Mouse (Mus musculus) stomach, postnatal 0 days (tissue): ENCODE results near the gene Car11. TPM values are rescaled to one million over a fixed set of nuclear protein-coding genes. Genes with fewer than 3 reads are reported as not detected.

Experiments
- ATAC-seq: fragments of 200-750 bp; cut with Nextera tagmentation; 2 replicates; pipeline ENCODE4 v1.8.0; 2017; ENCODE audit not compliant: low FRiP score, low TSS enrichment
- DNase-seq: peaks from one replicate; pipeline ENCODE4 v3.0.0-alpha.2; 2016; ENCODE audit warnings: low spot score
- H3K27ac ChIP-seq: fragments of 300-500 bp; sonication (generic); replicated peaks from 2 replicates; pipeline ENCODE4 v1.5.1; 2014; ENCODE audit warnings: mild to moderate bottlenecking, control low read depth
- H3K27me3 ChIP-seq: fragments of 300-500 bp; sonication (generic); 2 replicates; pipeline ENCODE4 v1.6.1; 2014; ENCODE audit warnings: low read length; ENCODE audit not compliant: control insufficient read depth, insufficient read depth
- H3K36me3 ChIP-seq: fragments of 300-500 bp; sonication (generic); 2 replicates; pipeline ENCODE4 v1.6.1; 2014; ENCODE audit warnings: low read length, mixed read lengths; ENCODE audit not compliant: control insufficient read depth, insufficient read depth
- H3K4me1 ChIP-seq: fragments of 300-500 bp; sonication (generic); replicated peaks from 2 replicates; pipeline ENCODE4 v1.6.1; 2014; ENCODE audit warnings: antibody characterized with exemption; ENCODE audit not compliant: control insufficient read depth, insufficient read depth
- H3K4me2 ChIP-seq: fragments of 300-500 bp; sonication (generic); replicated peaks from 2 replicates; pipeline ENCODE4 v1.6.1; 2014; ENCODE audit warnings: low read depth, mild to moderate bottlenecking, control low read depth, moderate library complexity
- H3K4me3 ChIP-seq: fragments of 300-500 bp; sonication (generic); 2 replicates; pipeline ENCODE4 v1.5.1; 2014; ENCODE audit warnings: low read depth, low read length, control low read depth
- H3K9ac ChIP-seq: fragments of 300-500 bp; sonication (generic); 2 replicates; pipeline ENCODE4 v1.6.1; 2014; ENCODE audit warnings: mild to moderate bottlenecking, low read length, control low read depth, mixed read lengths
- H3K9me3 ChIP-seq: fragments of 300-500 bp; sonication (generic); 2 replicates; pipeline ENCODE4 v1.6.1; 2016; ENCODE audit warnings: low read length; ENCODE audit not compliant: control insufficient read depth
- CTCF ChIP-seq: IDR thresholded peaks from 2 replicates; pipeline ENCODE4 v1.5.1; 2016; ENCODE audit warnings: antibody characterized with exemption, low read depth, mild to moderate bottlenecking, moderate library complexity
- EP300 ChIP-seq: optimal IDR thresholded peaks from 2 replicates; pipeline ENCODE3; 2016; ENCODE audit warnings: antibody characterized with exemption
- WGBS: fragments of 180-500 bp; shearing (Covaris S2); extraction: QIAGEN DNeasy Blood & Tissue Kit; methylation state at CpG from one replicate; pipeline ENCODE4 v1.1.7; 2014; 5-methylcytosine and 5-hydroxymethylcytosine counted together
- polyA plus RNA-seq: library from polyadenylated mRNA; unstranded; fragments of >200 nt; fragmentation: Nextera tagmentation; extraction: Ambion mirVana; gene quantifications from 2 replicates; pipeline ENCODE4 v1.2.1, GENCODE M21; 2015

Car11 gene
- polyA plus RNA-seq, 1 experiment from 2014 or later = 2.7 TPM

- no peaks in the 10 kb centered on the region for H3K27me3 ChIP-seq
- no peaks in the 10 kb centered on the region for H3K9me3 ChIP-seq
- H3K4me2 ChIP-seq = peak overlapping the region; percentile 99
- peak overlapping the region; percentile 65 for H3K4me3 ChIP-seq
- H3K9ac ChIP-seq = peak overlapping the region; percentile 91
- peaks cover 10% of the 10 kb centered on the region; the same call in 1 of the 2 replicates for H3K36me3 ChIP-seq
- peaks cover 15% of the 10 kb centered on the region; the same call in 1 of the 2 replicates for H3K4me1 ChIP-seq
- ATAC-seq (peak; percentile 14; the same call in 1 of the 2 replicates), DNase-seq (peak; percentile 84)
- TF ChIP-seq CTCF (no peak), EP300 (no peak)
- peak overlapping the region; percentile 96 for H3K27ac ChIP-seq
- 1% methylated on average over 7 of the region's 7 CpGs for WGBS
These were observed 6.2 kb downstream of the Car11 start for GRCm38 (mm10) chr7:45705873-45706281.

- Histone ChIP-seq H3K4me2 (peak overlapping the region; percentile 99), H3K9ac (peak overlapping the region; percentile 91), H3K4me3 (peak overlapping the region; percentile 65), H3K27me3 (no peaks in the 10 kb centered on the region), H3K27ac (peak overlapping the region; percentile 96), H3K36me3 (peaks cover 17% of the 10 kb centered on the region), H3K9me3 (no peaks in the 10 kb centered on the region), H3K4me1 (peaks cover 15% of the 10 kb centered on the region; the same call in 1 of the 2 replicates)
- peak; percentile 13; the same call in 1 of the 2 replicates for ATAC-seq
- under 1% methylated on average over 40 of the region's 45 CpGs for WGBS
- DNase-seq = peak; percentile 93
- no peak for TF ChIP-seq EP300
- TF ChIP-seq CTCF = peak; percentile 17; the same call in 1 of the 2 replicates
These were observed 7.1 kb downstream of the Car11 start for GRCm38 (mm10) chr7:45706721-45707241.

GRCm38 (mm10) chr7:45707375-45707967 is 7.8 kb downstream of the Car11 start:
- peak; percentile 25 for ATAC-seq

GRCm38 (mm10) chr7:45708221-45708761 is 8.6 kb downstream of the Car11 start:
- TF ChIP-seq CTCF (no peak), EP300 (no peak)
- Histone ChIP-seq H3K27ac (peak overlapping the region; percentile 96), H3K4me3 (peak overlapping the region; percentile 24; the same call in 1 of the 2 replicates), H3K36me3 (peaks cover 23% of the 10 kb centered on the region), H3K9ac (peak overlapping the region; percentile 43), H3K4me1 (peaks cover 15% of the 10 kb centered on the region; the same call in 1 of the 2 replicates), H3K27me3 (no peaks in the 10 kb centered on the region), H3K9me3 (no peaks in the 10 kb centered on the region), H3K4me2 (peak overlapping the region; percentile 99)
- no peak for ATAC-seq
- peak; percentile 61 for DNase-seq
- 24% methylated on average over 13 of the region's 13 CpGs for WGBS

More at GRCm38 (mm10) chr7:45707375-45707967, 7.8 kb downstream of the Car11 start:
- no peaks in the 10 kb centered on the region for H3K9me3 ChIP-seq
- no peaks in the 10 kb centered on the region for H3K27me3 ChIP-seq
- peak overlapping the region; percentile 96 for H3K27ac ChIP-seq
- peak overlapping the region; percentile 91 for H3K9ac ChIP-seq
- H3K4me2 ChIP-seq = peak overlapping the region; percentile 99
- DNase-seq = peak; percentile 98
- peak overlapping the region; percentile 65 for H3K4me3 ChIP-seq
- TF ChIP-seq EP300 (no peak), CTCF (no peak)
- under 1% methylated on average over 26 of the region's 27 CpGs for WGBS
- H3K36me3 ChIP-seq = peaks cover 21% of the 10 kb centered on the region
- peaks cover 15% of the 10 kb centered on the region; the same call in 1 of the 2 replicates for H3K4me1 ChIP-seq

GRCm38 (mm10) chr7:45709036-45709435 is 9.4 kb downstream of the Car11 start:
- no peaks in the 10 kb centered on the region for H3K27me3 ChIP-seq
- DNase-seq (no peak), ATAC-seq (no peak)
- no peak overlapping the region for H3K9ac ChIP-seq
- no peak overlapping the region for H3K4me3 ChIP-seq
- no peak for TF ChIP-seq CTCF
- TF ChIP-seq EP300 = no peak
- H3K4me2 ChIP-seq = no peak overlapping the region
- peak overlapping the region; percentile 4; the same call in 1 of the 2 replicates for H3K27ac ChIP-seq
- H3K9me3 ChIP-seq = no peaks in the 10 kb centered on the region
- 35% methylated on average over 6 of the region's 6 CpGs for WGBS
- H3K4me1 ChIP-seq = peaks cover 11% of the 10 kb centered on the region; the same call in 1 of the 2 replicates
- H3K36me3 ChIP-seq = peaks cover 27% of the 10 kb centered on the region
